Mouse (Mus musculus): ENCODE data around the gene Iqck.

The Iqck gene

DNA sequence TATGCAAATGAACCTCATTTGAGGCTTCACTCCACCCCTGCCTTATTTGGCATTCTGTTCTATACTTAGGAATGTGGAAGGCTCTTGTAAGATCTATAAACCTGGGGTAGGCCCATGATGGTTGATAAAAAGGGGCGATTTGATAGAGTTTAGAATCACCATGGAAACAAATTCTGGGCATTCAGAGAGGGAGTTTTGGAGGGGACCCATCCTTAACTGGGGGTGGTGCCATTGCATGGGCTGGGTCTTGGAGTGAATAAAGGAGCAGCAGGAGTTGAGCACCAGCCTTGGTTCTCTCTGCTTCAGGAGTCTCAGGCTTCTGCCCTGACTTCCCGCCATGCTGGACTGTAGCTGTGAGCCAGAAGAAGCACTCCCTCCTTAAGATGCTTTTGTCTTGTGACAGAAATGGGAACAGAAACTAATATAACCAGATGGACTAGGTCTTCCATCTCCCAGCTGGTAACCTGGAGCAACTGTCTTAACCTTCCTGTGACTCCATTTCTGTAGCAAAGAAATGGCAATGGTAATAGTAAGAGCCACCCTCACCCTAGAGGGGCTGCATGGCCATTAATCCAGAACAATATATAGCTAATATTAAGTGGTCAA is 93.2 kb downstream of the Iqck start:
- no peak for DNase-seq (ENCODE audit: extremely low spot score, low read depth, low spot score)

DNA sequence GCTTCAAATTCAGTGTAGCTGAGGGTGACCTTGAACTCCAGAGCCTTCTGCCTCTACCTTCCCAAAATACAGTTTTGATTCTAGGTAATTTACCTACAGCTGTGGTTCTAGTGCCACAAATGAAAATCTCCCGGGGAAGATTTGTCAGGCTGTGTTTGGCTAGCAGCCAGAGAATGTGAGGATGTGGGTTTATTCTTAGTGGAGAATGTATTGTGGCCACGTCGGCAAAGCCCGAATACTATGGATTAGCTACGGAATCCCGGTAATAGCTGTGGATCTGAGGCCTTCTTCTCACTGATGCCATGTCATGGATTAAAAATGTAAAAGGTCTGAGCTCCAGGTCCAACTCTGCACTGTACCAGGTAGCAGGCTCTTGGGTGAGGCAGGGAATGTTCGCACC is 94.2 kb downstream of the Iqck start:
- no peak for DNase-seq (ENCODE audit: extremely low spot score, low read depth, low spot score)

DNA sequence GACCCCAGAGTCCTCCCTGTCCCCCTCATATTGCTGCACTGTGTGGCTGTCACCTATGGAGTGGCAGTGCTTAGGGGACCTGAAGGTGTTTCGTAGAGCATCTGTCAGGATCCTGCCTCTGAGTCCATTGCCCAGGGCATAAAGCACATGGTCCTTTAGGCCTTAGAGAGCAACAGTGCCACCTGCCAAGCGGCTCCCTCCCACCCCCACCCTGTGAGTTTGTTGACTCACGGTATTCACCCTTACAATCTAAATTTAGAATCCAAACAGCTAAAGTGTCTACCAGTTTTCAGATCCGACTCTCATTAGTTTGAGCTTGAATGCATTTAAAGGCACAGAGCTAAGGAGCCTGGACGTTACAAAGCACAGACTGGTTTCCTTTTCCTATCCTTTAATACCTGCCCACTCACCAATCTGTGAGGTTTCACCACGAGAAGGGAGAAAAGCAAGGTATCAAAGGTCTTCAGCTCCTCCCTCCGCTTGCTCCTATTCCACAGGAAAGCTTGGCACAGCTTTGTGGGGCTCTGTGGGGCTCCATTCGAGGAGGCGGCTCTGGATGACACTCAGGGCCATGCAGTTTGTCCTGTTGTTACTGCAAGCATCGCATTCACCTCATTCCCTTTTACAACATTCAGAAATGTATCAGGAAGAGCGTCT is 98.2 kb downstream of the Iqck start:
- DNase-seq (ENCODE audit: extremely low spot score, low read depth, low spot score): no peak

DNA sequence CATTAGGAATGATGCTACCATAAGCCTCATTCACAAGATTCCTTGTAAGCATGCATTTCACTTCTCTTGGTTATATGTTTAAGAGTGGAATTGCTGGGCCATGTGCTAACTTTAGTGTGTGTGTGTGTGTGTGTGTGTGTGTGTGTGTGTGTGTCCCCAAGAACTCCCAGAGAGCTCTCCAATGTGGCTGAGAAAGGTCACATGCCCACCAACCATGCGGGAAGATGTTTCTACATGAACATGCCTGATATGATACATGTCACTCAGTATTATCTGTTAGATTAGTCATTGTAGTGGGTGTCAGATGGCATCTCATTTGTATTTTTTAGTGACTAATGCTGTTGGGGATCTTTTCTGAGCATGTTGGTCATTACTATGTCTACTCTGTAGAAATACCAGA is 99.4 kb downstream of the Iqck start:
- no peak for DNase-seq (ENCODE audit: extremely low spot score, low read depth, low spot score)

DNA sequence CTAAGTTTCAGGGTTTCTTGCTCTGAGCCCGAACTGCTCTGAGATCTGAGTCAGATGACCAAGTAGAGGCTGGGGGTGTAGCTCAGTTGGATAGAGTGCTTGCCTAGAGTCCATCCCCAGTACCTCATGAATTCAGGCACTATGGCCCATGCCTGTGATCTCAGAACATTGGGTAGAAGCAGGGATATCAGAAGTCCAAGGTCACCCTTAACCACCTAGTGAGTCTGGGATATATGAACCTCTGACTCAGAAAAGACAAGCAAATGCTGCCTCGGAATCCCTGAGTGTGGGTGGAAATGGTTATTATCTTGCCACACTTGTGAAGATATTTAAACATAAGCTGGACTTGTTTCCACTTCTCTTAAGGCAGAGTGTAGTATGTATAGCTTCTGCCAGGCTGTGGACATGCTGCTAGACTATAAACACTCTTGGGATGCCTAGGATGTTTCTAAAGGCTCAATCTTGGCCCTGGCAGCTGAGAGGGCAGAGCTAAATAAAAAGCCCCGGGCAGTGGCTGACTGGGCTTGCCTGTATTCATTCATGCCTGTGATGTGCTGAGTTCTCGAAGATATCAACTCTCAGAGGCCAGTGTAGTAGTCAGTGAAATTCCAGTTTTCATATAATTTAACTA is 101.2 kb downstream of the Iqck start:
- no peak for DNase-seq (ENCODE audit: extremely low spot score, low read depth, low spot score)

DNA sequence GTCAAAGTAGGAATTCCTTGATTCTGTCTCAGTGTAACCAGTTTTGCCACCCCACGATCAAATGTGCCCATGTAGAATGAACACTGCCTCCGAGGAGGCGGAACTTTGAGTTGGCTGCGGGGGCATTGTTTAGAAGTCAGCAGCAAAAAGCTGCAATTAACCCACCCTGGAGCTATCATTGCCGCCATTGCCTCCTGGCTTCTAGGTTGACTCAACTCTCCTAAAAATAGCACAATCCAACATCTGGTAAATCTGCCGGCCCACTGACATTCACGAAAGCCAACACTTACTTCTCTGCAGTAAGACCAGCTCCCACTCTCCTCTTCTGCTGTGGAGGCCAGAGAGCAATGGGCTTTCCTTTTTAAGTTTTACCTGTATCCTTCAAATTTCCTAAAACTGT is 103.7 kb downstream of the Iqck start:
- no peak for DNase-seq (ENCODE audit: extremely low spot score, low read depth, low spot score)

DNA sequence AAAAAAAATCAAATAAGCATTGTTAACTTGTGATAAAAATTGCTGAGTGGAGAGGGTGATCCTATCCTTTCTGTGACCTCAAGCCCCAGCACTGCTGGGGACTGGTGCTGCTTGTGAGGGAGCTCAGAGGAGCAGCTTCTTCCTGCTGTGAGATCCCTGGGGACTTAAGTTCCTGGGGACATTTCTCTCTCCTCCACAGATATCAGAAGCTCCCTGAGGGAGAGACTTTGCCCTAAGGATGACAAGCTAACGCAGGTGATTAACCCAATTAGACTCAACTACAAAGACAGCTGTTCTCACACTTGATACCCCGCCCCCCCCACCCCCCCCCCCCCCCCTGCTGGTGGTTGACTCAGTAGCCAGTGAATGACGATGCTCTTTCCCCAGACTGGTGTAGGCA is 109.2 kb downstream of the Iqck start:
- DNase-seq (ENCODE audit: extremely low spot score, low read depth, low spot score): no peak

DNA sequence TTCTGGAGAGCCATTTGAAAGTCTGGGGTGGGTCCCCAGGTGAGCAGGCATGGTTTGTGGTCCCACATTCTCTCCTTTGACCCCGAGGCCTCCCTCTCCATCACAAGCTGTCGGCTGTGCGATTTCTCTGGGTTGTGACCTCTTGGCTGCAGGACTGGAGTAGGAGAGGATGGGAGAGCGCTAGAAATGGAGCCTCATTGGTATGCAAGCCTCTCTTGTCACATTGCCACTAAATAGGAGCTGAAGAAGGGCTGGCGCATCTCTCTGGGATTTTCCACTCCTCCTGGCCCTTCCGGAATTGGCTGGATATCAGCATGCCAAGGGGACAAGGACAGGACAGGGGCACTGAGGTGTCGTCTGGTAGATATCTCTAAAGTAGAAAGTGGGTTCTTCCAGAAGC is 109.6 kb downstream of the Iqck start:
- DNase-seq (ENCODE audit: extremely low spot score, low read depth, low spot score): no peak

DNA sequence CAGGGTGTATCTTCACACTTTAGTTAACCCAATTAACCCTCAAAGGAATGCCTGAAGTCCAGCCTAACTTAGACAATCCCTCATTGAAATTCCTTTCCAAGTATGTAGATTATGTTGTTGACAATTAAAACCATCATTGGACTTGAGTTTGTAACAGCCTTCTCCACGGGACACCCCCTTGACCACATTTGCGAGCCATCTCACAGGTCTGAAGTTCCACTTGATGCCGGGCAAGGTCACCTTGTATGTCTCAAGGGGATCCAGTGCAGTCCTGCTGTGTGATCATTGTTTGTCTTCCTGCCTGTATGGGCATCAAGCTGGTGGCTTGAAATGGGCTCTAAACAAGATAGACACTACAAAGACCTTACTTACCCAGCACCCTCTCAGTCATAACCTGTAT is 113.3 kb downstream of the Iqck start:
- DNase-seq (ENCODE audit: extremely low spot score, low read depth, low spot score): no peak

DNA sequence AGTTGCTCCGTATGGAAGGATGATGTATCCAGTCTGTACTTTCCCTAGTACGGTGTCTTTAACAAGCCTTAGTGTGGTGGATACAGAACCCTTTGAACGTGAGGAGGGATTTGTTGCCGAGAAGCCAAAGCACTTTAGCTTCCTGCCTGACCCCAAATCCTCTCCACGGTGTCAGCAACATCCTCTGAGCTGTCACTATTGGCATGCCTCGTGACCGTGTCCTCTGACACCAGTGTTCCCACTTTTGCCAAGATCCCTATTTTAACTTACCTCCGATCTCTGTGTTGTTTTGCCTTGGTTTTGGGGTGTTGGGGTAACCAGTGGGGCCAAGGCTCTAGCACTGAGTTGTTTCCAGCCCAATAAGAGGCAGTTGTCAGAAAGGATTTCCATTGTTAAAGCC is 115.9 kb downstream of the Iqck start:
- no peak for DNase-seq (ENCODE audit: extremely low spot score, low read depth, low spot score)

DNA sequence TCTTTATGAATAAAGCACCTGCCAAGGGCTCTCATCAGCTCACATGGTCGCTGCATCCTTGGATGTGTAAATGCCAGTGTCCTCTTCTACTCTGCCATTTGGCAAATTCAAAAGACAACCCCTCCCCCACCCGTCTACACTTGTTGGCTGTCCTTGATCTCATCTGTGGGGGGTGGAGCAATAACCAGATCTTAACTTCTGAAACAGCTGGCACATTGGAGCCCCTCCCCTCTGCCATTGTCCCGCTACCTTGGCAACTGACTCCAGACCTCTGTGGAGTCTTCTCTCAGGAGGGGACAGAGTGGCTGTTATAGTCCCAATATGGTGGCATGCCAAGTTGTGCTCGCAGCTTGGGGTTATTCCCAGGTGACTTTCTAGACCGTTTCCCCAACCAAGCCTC is 116.8 kb downstream of the Iqck start:
- no peak for DNase-seq (ENCODE audit: extremely low spot score, low read depth, low spot score)

DNA sequence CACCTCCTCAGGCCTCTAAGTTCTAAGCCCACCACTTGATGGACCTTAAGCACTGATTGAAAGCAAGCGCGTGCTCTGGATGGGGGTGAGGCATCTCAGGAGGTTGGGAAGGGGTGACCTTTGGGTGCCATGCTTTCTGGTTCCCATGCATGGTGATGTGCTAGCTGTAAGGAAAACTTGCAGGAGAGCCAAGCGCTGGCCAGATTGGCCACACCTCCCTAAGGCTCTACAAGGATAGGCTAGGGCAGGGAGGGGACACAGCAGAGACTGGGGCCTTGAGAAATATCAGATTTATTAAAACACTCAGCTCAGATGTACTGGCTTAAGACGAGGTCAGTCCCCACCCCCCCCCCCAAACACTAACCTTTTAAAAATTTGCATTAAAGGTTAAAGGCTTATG is 117.8 kb downstream of the Iqck start:
- DNase-seq (ENCODE audit: extremely low spot score, low read depth, low spot score): no peak

DNA sequence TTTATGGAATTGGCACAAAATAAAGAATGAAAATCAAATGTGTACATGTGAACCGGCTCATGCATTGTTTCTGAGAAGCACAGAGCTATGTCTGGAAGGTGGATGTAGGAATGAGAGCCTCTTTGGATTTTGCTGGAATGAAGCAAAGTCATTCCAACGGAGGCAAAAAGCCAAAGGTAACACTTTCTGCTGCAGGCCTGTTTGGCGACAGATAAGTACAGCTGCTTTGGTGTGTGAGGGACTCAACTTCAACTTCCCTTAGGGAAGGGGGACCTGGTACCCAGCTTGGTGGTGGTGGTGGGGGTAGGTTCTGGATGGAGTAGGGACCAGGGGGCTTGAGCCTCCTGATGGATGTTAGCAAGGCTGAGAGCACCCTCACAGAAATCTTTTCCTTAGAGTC is 120.3 kb downstream of the Iqck start:
- DNase-seq (ENCODE audit: extremely low spot score, low read depth, low spot score): no peak

DNA sequence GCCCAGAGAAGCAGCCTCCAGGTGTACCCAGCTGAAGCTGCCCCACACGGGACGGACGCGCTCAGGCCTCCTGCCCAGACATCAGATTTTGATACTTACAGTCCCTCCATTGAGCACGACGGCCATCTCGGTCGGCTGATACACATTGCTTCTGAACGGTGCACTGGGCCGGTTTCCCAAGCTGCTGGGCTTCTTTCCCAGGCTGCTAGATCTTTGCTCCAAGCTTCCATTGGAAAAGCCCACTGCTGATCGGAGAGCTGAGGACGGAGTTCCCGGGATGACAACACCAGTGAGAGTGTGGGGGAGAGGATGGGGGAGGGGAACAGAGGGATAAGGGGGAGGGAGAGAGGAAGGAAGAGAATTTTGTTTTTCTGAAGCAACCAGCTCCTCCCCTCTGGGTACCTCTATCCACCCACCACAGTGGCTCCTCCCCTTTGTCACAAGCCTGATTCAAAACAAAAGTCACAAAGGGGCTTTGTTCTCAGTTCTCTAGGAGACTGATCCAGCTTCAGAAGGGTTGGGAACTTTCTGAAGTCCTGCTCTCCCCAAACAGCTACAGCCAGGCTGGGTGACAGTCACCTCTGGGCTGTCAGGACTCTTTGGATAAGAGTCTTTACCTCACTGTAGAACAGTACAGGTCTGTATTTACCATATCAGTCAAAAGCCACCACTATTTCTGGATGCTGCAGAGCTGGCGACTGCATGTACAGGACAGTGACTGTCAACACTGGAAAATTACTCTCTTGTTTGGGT is 121.0 kb downstream of the Iqck start:
- no peak for DNase-seq (ENCODE audit: extremely low spot score, low read depth, low spot score)

DNA sequence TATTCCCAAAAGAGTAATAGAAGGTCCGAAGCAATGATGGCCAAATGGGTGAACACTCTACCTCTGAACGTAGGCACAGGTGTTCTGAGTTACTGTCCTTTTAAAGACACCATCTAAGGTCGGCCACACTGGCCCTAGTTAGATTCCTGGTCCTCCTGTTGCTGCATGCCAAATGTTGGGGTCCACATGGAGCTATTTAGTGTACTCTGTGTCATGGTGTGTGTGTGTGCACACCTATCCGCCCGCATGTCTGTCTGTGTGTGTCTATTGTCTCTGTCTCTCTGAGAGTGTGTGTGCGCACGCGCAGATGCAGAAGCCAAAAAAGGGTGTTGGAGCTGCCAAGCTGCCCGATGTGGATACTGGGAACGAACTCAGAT is 121.6 kb downstream of the Iqck start:
- DNase-seq (ENCODE audit: extremely low spot score, low read depth, low spot score): no peak

DNA sequence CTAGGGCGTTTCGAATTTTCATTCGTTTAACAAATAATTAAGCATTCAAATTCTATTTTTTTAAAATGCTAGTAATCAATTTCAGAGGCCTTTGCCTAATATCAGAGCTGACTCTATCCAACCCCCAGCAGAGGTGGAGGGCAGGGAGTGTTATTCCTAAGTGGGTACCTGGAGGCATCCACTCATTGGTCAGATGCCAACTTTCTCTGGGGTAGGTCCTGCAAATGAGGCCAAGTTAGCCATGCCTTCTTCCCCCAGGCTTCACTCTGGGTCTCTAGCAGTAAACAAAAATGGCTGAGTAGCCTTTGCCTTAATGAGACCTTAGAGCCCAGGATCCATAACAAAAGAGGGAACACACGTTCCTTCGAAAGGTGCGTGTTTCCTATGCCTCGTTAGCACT is 123.6 kb downstream of the Iqck start:
- no peak for DNase-seq (ENCODE audit: extremely low spot score, low read depth, low spot score)

DNA sequence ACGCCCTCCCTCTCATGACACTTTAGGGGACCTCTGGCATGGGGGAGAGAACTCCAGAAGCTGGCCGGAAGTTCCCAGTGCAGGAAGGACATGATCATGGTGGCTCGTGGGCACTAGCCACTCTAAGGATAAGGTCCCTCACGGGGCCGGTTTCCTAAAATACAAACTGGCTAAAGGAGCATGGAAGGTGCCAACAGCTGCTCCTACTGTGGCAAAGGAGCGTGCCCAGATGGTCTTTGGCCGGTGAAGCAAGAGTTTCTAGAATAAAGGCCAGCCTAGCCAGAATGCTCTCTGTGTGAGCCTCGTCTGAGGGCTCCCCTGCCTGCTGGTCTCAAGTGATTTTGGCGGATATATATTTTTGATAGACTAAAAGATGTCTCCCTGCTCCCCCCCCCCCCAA is 124.2 kb downstream of the Iqck start:
- no peak for DNase-seq (ENCODE audit: extremely low spot score, low read depth, low spot score)

DNA sequence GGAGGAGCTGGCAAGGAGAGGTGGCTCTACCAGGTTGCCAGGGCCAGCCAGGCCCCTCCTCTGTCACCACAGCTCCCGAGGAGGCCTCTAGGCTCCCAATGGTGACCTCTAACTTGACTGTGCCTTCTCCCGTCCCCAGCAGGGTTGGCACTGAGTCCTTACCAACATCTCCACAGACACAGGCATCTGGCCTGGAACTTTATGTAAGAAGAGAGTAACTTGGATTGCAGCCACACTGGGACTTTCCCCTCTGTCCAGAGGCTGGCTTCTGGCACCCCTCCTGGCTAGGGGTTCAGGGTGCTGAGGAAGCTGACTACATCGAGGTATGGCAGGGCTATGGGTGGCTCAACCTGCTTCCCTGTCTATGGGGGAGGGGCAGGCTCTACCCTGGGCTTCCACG is 125.8 kb downstream of the Iqck start:
- no peak for DNase-seq (ENCODE audit: extremely low spot score, low read depth, low spot score)

DNA sequence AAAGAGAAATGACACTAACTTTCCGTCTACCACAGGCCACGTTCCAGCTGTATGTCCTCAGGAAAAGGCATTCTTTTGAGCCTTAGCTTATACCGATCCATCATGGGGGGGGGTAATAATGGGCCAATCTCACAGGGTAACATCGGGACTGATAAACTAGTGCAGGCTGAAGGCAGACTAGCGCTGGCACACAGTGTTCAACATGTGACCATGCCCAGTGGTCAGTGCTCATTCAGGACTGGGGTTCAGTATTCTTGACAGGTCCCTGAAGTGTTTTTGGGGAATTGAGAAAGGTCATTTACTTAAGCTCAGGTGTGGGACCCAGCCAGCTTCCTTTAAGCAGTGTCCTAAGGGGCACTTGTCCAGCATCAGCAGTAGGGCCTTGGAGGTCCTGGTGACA is 126.3 kb downstream of the Iqck start:
- no peak for DNase-seq (ENCODE audit: extremely low spot score, low read depth, low spot score)

DNA sequence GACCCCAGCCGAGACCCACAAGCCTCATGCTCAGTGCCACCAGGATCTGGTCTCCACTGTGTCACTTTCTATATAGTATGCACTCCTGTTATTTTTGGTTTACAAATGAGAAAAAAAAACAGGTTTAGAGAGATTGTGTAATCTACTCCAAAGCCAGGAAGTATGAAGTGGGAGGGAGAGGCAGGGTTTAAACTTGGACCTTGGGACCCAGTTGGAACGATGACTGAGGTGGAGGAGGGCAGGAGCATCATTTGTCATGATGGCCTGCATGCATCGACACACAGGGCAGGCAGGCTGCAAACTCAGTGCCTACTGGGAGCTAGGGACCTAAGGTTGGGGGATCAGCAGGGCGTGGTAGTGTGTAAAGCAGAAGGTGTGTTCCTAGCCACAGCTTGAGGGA is 127.0 kb downstream of the Iqck start:
- no peak for DNase-seq (ENCODE audit: extremely low spot score, low read depth, low spot score)

DNA sequence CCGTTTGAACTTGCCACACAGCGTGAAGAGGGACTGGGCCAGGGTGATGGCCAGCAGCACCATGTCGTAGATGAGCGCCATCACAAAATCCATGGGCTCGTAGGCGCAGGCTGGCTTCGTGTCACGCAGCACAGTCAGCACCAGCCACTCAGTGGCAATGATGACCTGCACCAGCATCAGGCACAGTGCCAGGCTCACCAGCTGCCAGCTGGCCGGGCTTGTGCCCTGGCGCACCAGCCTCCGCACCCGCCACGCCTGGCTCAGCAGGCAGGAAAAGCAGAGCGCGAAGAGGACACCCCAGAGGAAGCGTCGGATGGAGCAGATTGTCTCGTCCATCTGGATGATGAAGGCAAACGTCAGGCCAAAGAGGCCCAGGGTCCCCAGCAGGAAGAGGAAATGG is 128.4 kb downstream of the Iqck start:
- DNase-seq (ENCODE audit: extremely low spot score, low read depth, low spot score): no peak

DNA sequence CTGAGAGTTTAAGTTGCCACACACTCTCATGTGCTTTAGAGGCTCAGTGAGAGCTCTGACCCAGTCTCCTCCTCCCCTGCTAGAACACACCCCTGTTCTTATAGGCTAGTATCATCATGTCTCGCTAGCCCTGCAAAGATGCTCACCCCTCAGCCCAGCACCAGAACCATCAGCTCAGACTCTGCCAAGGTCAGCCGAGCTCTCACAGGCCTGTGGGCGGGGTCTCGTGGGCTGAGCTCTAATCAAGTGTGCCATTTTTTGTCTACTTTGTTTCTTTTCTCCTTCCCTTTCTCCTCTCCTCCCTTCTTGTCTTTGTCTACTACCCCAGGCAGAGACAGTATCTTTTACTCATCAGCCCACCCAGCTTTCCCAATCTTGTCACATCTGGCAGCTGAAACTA is 130.2 kb downstream of the Iqck start:
- DNase-seq (ENCODE audit: extremely low spot score, low read depth, low spot score): no peak

All from hindlimb bud, embryonic 11.5 days (tissue).